Mouse (Mus musculus) embryonic fibroblast, embryonic 13.5 days (primary cell): ENCODE measurements around the gene Spaca4. TPM values are rescaled to one million over a fixed set of nuclear protein-coding genes. Genes with fewer than 3 reads are reported as not detected.
A peak's percentile ranks its signal among the peaks of the same experiment; 100 is the strongest.

Experiments
- H3K27ac ChIP-seq: 2 replicates; pipeline ENCODE4 v1.5.1; 2012; ENCODE audit warnings: low read length, control low read depth, inconsistent platforms; ENCODE audit not compliant: insufficient read depth
- H3K4me1 ChIP-seq: 2 replicates; pipeline ENCODE4 v1.6.1; 2011; ENCODE audit warnings: low read length; ENCODE audit not compliant: control insufficient read depth, insufficient read depth
- H3K4me3 ChIP-seq: 2 replicates; pipeline ENCODE4 v1.5.1; 2011; ENCODE audit warnings: mild to moderate bottlenecking, control low read depth, low read length; ENCODE audit not compliant: insufficient read depth
- CTCF ChIP-seq: IDR thresholded peaks from 2 replicates; pipeline ENCODE4 v1.5.1; 2011; ENCODE audit warnings: mild to moderate bottlenecking, control low read depth, low read length, moderate library complexity, borderline replicate concordance; ENCODE audit not compliant: insufficient read depth
- POLR2A ChIP-seq: IDR thresholded peaks from 2 replicates; pipeline ENCODE4 v1.6.1; 2011; ENCODE audit warnings: low read depth, mild to moderate bottlenecking, control low read depth, low read length, moderate library complexity
- polyA plus RNA-seq: library from polyadenylated mRNA; stranded (reverse); fragments of >200 nt; gene quantifications from 2 replicates; pipeline ENCODE4 v1.2.4, GENCODE M21; 2011; ENCODE audit warnings: low read depth; ENCODE audit not compliant: missing spikeins, insufficient read length

Spaca4 gene
- polyA plus RNA-seq, 1 experiment = not detected

DNA sequence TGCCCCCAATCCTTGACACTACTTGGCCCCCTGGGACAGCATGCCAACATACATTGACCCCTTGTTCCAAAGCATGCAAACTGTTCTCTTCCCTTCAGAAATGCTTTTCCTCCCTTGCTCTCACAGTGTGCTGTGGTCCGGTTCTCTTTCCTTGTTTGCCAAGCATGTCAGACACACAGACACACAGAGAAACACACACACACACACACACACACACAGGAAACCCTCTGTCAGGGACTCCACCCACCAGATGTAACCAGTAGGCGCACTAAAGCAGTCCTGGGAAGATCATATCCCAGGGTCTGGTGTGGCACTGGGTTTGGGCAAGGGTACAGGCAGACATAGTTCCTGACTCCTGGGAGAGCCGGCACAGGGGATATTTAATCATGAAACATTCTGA lies 38.8 kb downstream of the Spaca4 start:
- Histone ChIP-seq H3K4me1 (no peaks in the 10 kb centered on the region), H3K27ac (no peak overlapping the region), H3K4me3 (no peak overlapping the region)
- TF ChIP-seq POLR2A = no peak
- TF ChIP-seq CTCF = no peak

DNA sequence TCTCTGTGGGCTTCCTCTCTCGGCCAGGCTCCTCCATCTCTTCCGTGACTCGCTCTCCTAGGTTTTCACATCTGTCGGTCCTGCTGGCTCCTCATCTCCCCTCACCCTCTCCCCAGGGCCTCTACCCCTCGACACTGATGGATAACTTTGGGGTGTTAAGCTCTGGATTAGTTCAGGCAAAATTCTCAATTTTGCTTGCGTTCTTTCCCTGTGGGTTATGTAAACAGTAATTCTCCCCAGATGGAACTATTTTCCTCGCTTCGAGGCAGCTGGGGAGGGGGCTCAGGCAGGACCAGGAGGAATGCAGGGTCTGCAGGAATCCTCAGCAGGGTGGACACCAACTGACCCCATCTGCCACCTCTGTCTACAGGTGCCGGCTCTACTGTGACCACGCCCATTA lies 39.8 kb downstream of the Spaca4 start:
- TF ChIP-seq POLR2A (no peak), CTCF (no peak)
- Histone ChIP-seq H3K4me3 (no peak overlapping the region), H3K4me1 (no peaks in the 10 kb centered on the region), H3K27ac (no peak overlapping the region)

DNA sequence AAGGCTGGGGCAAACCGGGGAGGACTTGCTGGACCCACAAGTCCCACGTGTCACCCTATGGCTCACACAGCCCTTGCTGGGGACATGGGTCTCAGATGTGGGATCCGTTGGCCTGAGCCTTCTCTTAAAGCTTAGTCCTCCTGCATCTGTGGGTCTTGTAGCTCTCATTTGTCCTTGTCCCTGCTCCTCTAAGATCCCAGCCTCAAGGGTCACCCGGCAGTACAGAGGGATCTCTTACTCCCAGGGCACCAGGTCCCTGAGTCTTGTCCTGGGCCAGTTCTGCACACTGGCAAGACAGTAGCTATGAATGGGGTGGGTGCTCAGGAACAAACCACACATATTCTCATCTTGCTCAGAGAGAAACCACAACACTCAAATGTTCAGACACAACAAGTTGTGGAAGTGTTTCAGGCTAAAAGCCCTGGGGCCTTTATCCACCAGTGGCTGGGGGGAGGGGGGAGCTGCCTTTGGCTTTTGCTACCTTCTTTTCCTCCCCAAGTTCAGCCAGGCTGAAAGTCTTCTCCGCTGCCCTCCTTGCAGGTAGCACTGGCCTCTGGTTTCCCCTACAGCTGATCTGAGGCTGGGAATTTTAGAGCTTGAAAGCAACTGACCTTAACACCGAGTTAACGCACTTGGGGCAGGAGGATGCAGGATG lies 42.1 kb downstream of the Spaca4 start, which contains the start of gene Ntn5:
Ntn5 (plus strand) TSS at position 627 of the 655 bp plus-strand sequence.
- TF ChIP-seq CTCF = no peak
- TF ChIP-seq POLR2A = no peak
- Histone ChIP-seq H3K4me1 (no peaks in the 10 kb centered on the region), H3K27ac (no peak within 1 kb of the TSS), H3K4me3 (no peak within 1 kb of the TSS)

DNA sequence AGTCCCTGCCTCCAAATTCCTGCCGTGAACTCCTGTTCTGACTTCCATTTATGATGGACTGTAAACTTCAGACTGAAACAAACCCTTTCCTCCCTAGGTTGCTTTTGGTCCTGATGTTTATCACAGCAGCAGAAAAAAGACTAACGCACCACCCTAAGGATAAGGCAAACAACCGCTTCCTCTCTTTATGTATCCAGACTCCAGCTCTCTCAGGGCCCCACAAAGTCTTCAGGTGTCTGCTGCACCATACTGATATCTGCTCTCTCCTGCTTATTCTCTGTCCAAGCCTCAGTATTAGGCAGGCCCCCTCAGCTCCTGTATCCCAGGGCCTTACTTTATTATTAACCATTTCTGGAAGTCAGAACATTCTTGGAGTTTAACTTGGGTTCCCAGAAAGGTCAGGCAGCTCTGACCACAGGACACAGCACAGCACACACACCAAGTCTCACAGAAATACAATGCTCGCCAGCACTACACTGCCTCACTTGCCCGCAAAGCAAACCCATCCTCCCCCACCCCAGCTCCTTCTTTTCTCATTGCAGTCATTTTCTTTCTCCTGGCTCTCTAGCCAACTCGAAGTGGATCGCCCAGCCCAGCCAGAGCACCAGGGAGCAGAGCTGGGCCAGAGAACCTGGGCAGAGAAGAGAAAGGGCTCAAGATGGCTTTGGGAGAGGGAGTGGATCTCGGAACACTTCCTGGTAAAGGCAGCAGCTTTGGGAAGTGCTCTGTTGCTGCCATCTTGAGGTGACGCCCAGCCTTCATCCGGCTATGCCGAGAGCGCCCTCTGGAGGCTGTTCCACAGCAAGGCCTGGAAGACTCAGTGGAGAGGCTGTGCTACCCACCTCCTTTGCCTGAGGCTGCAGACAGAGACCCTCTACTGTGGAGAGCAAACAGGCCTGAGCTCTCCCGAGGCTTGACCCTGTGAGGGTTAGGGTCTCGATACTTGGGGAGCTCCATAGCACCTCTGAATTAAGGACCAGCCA lies 43.2 kb downstream of the Spaca4 start:
- H3K4me3 ChIP-seq = no peak overlapping the region
- no peak overlapping the region for H3K27ac ChIP-seq
- H3K4me1 ChIP-seq = no peaks in the 10 kb centered on the region
- TF ChIP-seq POLR2A = peak; percentile 44; the same call in 1 of the 2 replicates
- peak; percentile 99 for TF ChIP-seq CTCF

DNA sequence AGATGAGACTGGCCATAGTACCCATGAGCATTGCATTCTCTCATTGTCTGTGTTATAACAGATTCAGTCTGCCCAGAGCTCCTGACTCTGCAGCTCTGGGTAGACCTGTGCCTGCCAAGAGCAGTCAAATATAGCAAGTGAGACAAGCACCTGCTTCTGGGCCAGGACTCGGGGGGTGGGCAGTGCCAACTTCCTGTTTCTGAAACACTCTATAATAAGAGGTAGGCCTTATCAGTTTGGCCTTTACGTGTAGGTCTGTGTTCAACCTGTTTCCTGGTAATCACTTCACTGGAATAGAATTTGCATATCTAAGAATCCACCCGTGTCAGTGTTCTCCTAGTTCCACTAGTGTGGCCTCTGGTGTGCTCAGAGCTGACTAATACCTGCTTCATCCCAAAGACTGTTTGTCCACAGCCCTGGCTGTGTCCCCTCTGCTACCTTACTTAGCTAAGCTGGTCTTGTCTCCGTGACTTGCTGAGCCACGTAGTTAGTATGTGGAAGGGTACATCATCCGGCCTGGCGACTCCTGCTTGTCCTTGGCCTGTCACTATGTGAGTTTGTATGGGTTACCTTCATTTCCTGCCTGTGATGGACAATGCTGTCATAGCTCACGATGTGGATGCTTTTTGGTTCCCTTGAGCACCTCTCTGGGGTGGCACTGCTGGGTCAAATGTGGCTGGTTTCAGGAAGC lies 44.4 kb downstream of the Spaca4 start:
- Histone ChIP-seq H3K4me3 (no peak overlapping the region), H3K4me1 (no peaks in the 10 kb centered on the region), H3K27ac (no peak overlapping the region)
- TF ChIP-seq CTCF = no peak
- no peak for TF ChIP-seq POLR2A

DNA sequence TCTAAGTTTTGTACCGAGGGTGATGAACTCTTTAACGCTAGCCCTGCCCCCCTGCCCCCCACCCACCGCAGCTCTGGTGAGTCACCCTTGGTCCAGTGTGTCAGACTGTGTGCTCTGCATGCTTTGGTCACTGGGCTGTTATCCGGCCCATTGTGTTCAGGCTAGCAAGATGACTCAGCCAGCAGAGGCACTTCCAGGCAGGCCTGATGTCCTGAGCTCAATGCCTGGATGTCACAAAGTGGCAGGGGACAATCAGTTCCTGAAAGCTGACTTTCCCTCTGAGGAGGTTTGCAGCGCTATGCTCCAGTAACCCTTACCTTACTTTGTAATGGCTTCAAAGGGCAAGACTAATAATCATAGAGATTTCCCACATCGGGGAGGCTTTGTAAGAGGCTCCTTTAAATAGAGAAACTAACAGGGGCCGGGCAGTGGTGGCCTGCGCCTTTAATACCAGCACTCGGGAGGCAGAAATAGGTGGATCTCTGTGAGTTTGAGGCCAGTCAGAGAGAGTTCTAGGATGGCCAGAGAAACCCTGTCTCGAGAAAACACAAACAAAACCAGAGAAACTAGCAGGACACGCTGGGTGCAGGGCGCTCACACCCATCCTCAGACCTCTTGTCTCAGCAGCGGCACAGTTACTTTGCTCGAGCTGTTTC lies 45.5 kb downstream of the Spaca4 start:
- TF ChIP-seq CTCF (no peak), POLR2A (peak; percentile 55)
- H3K27ac ChIP-seq = peak overlapping the region; percentile 62
- no peak overlapping the region for H3K4me3 ChIP-seq
- H3K4me1 ChIP-seq = no peaks in the 10 kb centered on the region

DNA sequence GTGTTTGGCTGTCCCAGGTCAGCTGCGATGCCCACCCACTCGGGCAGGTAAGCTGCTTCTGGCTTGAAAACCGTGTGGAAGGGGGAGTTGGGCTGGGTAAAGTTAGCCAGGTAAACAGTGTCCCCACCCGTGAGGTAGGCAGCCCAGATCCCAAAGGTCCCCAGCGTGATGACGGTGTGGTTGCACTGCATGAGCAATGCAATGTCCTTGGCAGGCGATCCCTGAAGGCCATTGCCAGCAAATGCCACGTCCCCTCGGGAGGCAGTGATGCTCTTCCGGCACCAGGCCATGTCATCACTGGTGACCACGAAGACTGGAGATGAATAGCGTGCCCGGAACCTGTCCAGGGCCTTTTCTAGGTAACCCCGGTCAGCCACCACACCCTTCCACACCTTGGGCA lies 47.1 kb downstream of the Spaca4 start:
- Histone ChIP-seq H3K4me1 (no peaks in the 10 kb centered on the region), H3K27ac (no peak overlapping the region), H3K4me3 (no peak overlapping the region)
- TF ChIP-seq POLR2A (no peak), CTCF (no peak)

DNA sequence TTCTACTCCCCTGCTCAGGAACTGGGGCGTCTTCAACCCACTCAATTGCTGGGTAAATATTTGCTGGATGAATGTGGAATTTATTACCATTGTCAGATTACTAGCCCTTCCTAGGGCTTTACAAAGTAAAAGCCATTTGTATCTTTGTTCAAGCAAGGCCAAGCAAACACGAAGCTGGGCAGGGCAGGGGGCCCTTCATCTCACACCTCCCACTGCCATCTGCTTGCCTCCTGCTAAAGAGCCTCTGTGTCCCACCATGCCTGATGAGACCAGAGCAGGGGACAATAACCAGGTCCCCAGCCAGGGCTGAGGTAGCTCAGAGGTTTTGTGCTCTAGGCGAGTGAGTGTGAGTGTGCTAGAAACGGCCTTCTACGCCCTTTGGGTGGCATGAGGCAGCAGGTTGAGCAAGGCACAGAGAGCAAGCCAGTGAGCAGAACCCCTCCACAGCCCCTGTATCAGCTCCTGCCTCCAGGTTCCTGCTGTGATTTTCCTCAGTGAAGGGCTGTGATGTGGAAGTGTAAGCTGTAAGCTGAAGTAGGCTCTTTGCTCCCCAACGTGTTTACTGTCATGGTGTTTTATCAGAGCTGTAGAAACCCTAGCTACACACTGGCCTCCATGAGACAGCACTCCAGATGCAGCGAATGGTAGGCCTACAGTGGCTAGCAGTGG lies 47.9 kb downstream of the Spaca4 start:
- TF ChIP-seq POLR2A (no peak), CTCF (no peak)
- H3K4me3 ChIP-seq = no peak overlapping the region
- no peak overlapping the region for H3K27ac ChIP-seq

More for the DNA sequence above, 47.9 kb downstream of the Spaca4 start:
- H3K4me1 ChIP-seq = no peaks in the 10 kb centered on the region

Other genes with a start within 250 kb of the Spaca4 start
- gene Tulp2, start 243.9 kb downstream of the Spaca4 start, polyA plus RNA-seq = not detected in 2 replicates
- not detected in 2 replicates for gene Gm45808, start 239.0 kb downstream of the Spaca4 start, polyA plus RNA-seq
- gene Dhdh, start 237.0 kb downstream of the Spaca4 start, polyA plus RNA-seq = 0.68 and 1.2 TPM in 2 replicates
- 409 and 447 TPM in 2 replicates for gene Nucb1, start 215.4 kb downstream of the Spaca4 start, polyA plus RNA-seq
- 31.7 and 35.9 TPM in 2 replicates for gene Ppp1r15a, start 199.5 kb downstream of the Spaca4 start, polyA plus RNA-seq
- 9.1 and 11.4 TPM in 2 replicates for gene Plekha4, start 199.5 kb downstream of the Spaca4 start, polyA plus RNA-seq
- not detected in 2 replicates for gene Hsd17b14, start 170.9 kb downstream of the Spaca4 start, polyA plus RNA-seq
- 25.7 and 30.6 TPM in 2 replicates for gene Bcat2, start 155.7 kb downstream of the Spaca4 start, polyA plus RNA-seq
- 1.4 and 5.2 TPM in 2 replicates for gene Fgf21, start 110.3 kb downstream of the Spaca4 start, polyA plus RNA-seq
- gene Fut1, start 108.5 kb downstream of the Spaca4 start, polyA plus RNA-seq = not detected in 2 replicates
- gene Izumo1, start 104.0 kb downstream of the Spaca4 start, polyA plus RNA-seq = not detected in 2 replicates
- 0.15 and 0.37 TPM in 2 replicates for gene Rasip1, start 98.3 kb downstream of the Spaca4 start, polyA plus RNA-seq
- gene Mamstr, start 85.8 kb downstream of the Spaca4 start, polyA plus RNA-seq = 0.70 and 1.8 TPM in 2 replicates
- not detected in 2 replicates for gene Fut2, start 59.4 kb downstream of the Spaca4 start, polyA plus RNA-seq
- gene Ntn5, start 41.8 kb downstream of the Spaca4 start, polyA plus RNA-seq = 0.58 TPM in 1 of 2 replicates, not detected in the other
- 0.21 TPM in 1 of 2 replicates, not detected in the other for gene Sec1, start 31.4 kb downstream of the Spaca4 start, polyA plus RNA-seq
- 6.6 and 6.8 TPM in 2 replicates for gene Car11, start 26.0 kb downstream of the Spaca4 start, polyA plus RNA-seq
- gene Dbp, start 20.7 kb downstream of the Spaca4 start, polyA plus RNA-seq = 15.9 and 17.0 TPM in 2 replicates
- gene Rpl18, start 10.4 kb downstream of the Spaca4 start, polyA plus RNA-seq = 1,118 and 1,143 TPM in 2 replicates
- gene Sphk2, start 7.8 kb downstream of the Spaca4 start, polyA plus RNA-seq = 19.0 and 19.1 TPM in 2 replicates
- gene Fam83e, start 4.6 kb downstream of the Spaca4 start, polyA plus RNA-seq = not detected in 2 replicates
- gene Lmtk3, start 57.9 kb upstream of the Spaca4 start, polyA plus RNA-seq = 5.5 and 8.7 TPM in 2 replicates
- 0.44 TPM in 1 of 2 replicates, not detected in the other for gene Sult2b1, start 58.9 kb upstream of the Spaca4 start, polyA plus RNA-seq
- 63.7 and 69.6 TPM in 2 replicates for gene Cyth2, start 88.8 kb upstream of the Spaca4 start, polyA plus RNA-seq
- not detected in 2 replicates for gene Kcnj14, start 99.0 kb upstream of the Spaca4 start, polyA plus RNA-seq
- 13.5 and 17.6 TPM in 2 replicates for gene Grwd1, start 105.1 kb upstream of the Spaca4 start, polyA plus RNA-seq
- gene Kdelr1, start 147.0 kb upstream of the Spaca4 start, polyA plus RNA-seq = 283 and 303 TPM in 2 replicates
- gene Grin2d, start 152.6 kb upstream of the Spaca4 start, polyA plus RNA-seq = 1.8 and 2.1 TPM in 2 replicates
- gene Syngr4, start 170.9 kb upstream of the Spaca4 start, polyA plus RNA-seq = not detected in 2 replicates
- gene Tmem143, start 171.1 kb upstream of the Spaca4 start, polyA plus RNA-seq = 18.0 and 21.2 TPM in 2 replicates
- gene Emp3, start 195.6 kb upstream of the Spaca4 start, polyA plus RNA-seq = 373 and 394 TPM in 2 replicates
- gene Ccdc114, start 198.3 kb upstream of the Spaca4 start, polyA plus RNA-seq = 0.73 and 1.1 TPM in 2 replicates